Mouse (Mus musculus) ZHBTc4 (cell line): Measurements from ENCODE around the gene Mboat2.

Experiments
- DNase-seq: peaks from one replicate; pipeline ENCODE4 v3.0.0-alpha.2; 2011; ENCODE audit warnings: low read depth, low spot score

The Mboat2 gene

GRCm38 (mm10) chr12:25010416-25010815, 179.7 kb downstream of the Mboat2 start:
- no peak for DNase-seq

- no peak for DNase-seq
Observed at GRCm38 (mm10) chr12:25011733-25012367, 181.2 kb downstream of the Mboat2 start.

DNA sequence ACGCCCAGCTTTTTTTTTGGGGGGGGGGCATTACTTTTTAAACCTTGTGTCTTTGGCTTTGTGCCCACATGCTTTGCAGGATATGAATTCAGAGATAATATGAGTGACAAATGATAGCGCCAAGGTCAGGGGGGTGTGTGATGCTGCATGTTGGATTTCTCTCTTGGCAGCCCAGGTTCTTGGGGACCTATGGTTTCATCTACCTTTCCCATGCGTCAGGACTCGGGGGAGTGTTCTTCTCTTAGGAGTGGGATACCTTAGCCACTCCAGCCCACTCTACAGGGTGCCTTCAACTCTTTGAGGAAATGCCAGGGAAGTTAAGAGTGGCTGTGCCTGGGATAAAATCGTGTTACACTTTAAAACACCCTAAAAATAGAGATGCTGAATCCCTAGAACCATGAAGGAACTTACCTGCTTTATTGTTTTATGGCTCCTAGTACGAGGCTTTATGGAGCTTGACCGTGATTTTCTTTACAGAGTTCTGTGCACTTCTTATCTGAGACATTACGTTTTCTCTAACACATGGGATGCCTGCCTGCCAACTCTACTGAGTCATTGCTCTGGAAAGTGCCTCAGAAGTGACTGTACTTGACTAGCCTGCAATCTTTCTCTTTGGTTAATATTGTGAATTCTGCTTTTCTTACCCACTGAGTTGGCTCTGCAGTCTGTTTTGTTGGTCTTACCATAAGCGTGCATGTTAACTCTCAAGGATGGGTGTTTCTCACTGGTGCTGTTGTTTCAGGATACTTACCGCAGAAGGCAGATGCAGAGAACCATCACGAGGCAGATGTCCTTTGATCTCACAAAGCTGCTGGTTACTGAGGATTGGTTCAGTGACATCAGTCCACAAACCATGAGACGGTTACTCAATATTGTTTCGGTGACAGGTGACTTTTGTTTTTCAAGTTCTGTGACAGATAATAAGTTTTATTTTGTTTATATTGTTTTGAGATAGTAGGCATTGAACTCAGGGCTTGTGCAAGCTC, 182.2 kb downstream of the Mboat2 start:
- no peak for DNase-seq
